Comparison of ENCODE assay signal across 17 mouse cellular contexts in the genomic region with DNA sequence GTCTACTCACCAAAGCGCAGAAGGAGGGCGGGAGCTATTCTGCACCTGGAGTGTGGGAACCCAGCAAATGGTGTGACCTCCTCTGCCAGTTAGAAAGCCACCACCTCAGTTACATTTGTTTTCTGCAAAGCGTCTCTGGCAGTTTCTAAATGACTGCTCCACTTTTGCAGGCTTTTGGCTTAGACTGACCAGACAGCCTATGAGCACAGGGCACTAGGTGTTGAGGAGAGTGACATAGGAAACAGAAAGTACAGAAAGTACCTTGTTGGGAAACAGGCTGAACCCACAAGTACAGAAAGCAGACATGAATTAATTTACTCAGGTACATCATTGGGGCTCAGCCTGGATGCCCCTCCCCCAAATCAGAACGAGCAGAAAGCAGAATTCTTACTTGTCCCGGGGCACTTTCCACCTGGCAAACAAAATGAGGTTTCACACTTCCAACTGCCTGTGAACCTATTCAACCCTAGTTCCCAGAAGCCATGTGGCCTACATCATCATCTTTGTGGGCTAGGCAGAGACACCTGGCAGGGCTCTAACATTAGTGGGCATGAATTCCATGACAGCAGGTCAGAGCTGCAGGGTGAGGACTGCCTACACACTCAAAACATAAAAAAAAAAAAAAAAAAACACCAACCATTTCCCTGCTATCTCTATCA. TPM values are rescaled to one million over a fixed set of nuclear protein-coding genes. Genes with fewer than 3 reads are reported as not detected.
A peak's percentile ranks its signal among the peaks of the same experiment; 100 is the strongest.
DNase-seq lines count a peak whose midpoint lies in the region; ATAC-seq and TF ChIP-seq lines count a peak whose summit lies in the region.
"Had no signal": no experiment of that assay in that cellular context is flagged by ENCODE, and none has a peak within 500 bp of the region (broad histone marks: within the 10 kb centered on the region; RNA-seq: fewer than 3 reads in every experiment).

No protein-coding gene starts in this region.

- H3K27ac ChIP-seq in forebrain, embryonic 16.5 days (ENCODE audit: low read length), result no peak overlapping the region
- no peak overlapping the region for H3K27ac ChIP-seq in forebrain, postnatal 0 days (ENCODE audit: low read depth, low read length)
- H3K27ac ChIP-seq: heart, adult 2 months; intestine, embryonic 15.5 days; liver, embryonic 12.5 days; macrophage; neural tube, embryonic 15.5 days had no signal

- no peaks in the 10 kb centered on the region for H3K36me3 ChIP-seq in forebrain, embryonic 16.5 days (ENCODE audit: control insufficient read depth, insufficient read depth)
- no peaks in the 10 kb centered on the region for H3K36me3 ChIP-seq in forebrain, postnatal 0 days (ENCODE audit: insufficient read depth)
- H3K36me3 ChIP-seq: intestine, embryonic 15.5 days; liver, embryonic 12.5 days; neural tube, embryonic 15.5 days had no signal

- no peak overlapping the region for H3K4me2 ChIP-seq in forebrain, embryonic 16.5 days (ENCODE audit: low read length)
- no peak overlapping the region for H3K4me2 ChIP-seq in forebrain, postnatal 0 days (ENCODE audit: low read depth)
- H3K4me2 ChIP-seq: intestine, embryonic 15.5 days; liver, embryonic 12.5 days; neural tube, embryonic 15.5 days had no signal

- H3K9me3 ChIP-seq in forebrain, embryonic 16.5 days (ENCODE audit: control insufficient read depth, low read length), result no peaks in the 10 kb centered on the region
- no peaks in the 10 kb centered on the region for H3K9me3 ChIP-seq in forebrain, postnatal 0 days (ENCODE audit: low read length)
- H3K9me3 ChIP-seq: intestine, embryonic 15.5 days; liver, embryonic 12.5 days; neural tube, embryonic 15.5 days had no signal

- no peak for DNase-seq in cerebellum, postnatal 4 days (ENCODE audit: low spot score in 2 of 2)
- peak; percentile 81 for DNase-seq in brain, adult 2 months (ENCODE audit: low read depth, low spot score)
- peak; percentile 23 for DNase-seq in forelimb bud, embryonic 11.5 days (ENCODE audit: low read depth, low spot score)
- DNase-seq in thymus, postnatal 10 days (ENCODE audit: low spot score in 2 of 2), result peak; percentile 8 to 12
- DNase-seq in adrenal gland, postnatal 36 days, result no peak
- no peak for DNase-seq in forebrain, postnatal 0 days
- DNase-seq: heart, adult 2 months; heart, postnatal 14 days had no signal

- H3K27me3 ChIP-seq in forebrain, embryonic 16.5 days (replicated peaks; ENCODE audit: control insufficient read depth, insufficient read depth, low read length), result no peaks in the 10 kb centered on the region
- H3K27me3 ChIP-seq in forebrain, postnatal 0 days (ENCODE audit: insufficient read depth, low read length), result no peaks in the 10 kb centered on the region
- H3K27me3 ChIP-seq: intestine, embryonic 15.5 days; neural tube, embryonic 15.5 days had no signal

- peak; percentile 90 for ATAC-seq in cerebellum, adult (ENCODE audit: insufficient number of reproducible peaks, low FRiP score, low TSS enrichment)
- ATAC-seq in forebrain, embryonic 16.5 days, result no peak
- ATAC-seq in forebrain, postnatal 0 days, result no peak
- ATAC-seq: intestine, embryonic 15.5 days; liver, embryonic 12.5 days had no signal

- H3K4me1 ChIP-seq in forebrain, embryonic 16.5 days (replicated peaks; ENCODE audit: control insufficient read depth, insufficient read depth, low read length), result no peaks in the 10 kb centered on the region
- no peaks in the 10 kb centered on the region for H3K4me1 ChIP-seq in forebrain, postnatal 0 days (ENCODE audit: insufficient read depth)
- H3K4me1 ChIP-seq: neural tube, embryonic 15.5 days had no signal

- TF ChIP-seq CTCF in forebrain, postnatal 0 days (IDR thresholded peaks at IDR 0.05; ENCODE audit: low read depth), result no peak

- H3K9ac ChIP-seq in forebrain, embryonic 16.5 days (replicated peaks; ENCODE audit: low read depth, low read length), result no peak overlapping the region
- H3K9ac ChIP-seq in forebrain, postnatal 0 days, result no peak overlapping the region
- H3K9ac ChIP-seq: intestine, embryonic 15.5 days; liver, embryonic 12.5 days; neural tube, embryonic 15.5 days had no signal

- 72% methylated on average over 5 of the region's 5 CpGs for WGBS in forebrain, embryonic 16.5 days
- WGBS in forebrain, postnatal 0 days, result 71% methylated on average over 5 of the region's 5 CpGs

- H3K4me3 ChIP-seq in forebrain, embryonic 16.5 days (replicated peaks; ENCODE audit: low read length), result no peak overlapping the region
- no peak overlapping the region for H3K4me3 ChIP-seq in forebrain, postnatal 0 days (ENCODE audit: low read depth, low read length)
- H3K4me3 ChIP-seq: heart, adult 2 months; intestine, embryonic 15.5 days; liver, embryonic 12.5 days; neural tube, embryonic 15.5 days had no signal

RNA-seq across cellular contexts. Expression of a gene that starts 3.1 kb away (rescaled TPM):
- total RNA-seq in adrenal gland, postnatal 36 days (2021), result not detected
- polyA plus RNA-seq in forebrain, embryonic 16.5 days (2015; fragmentation: Nextera tagmentation; extraction: Ambion mirVana), result 0.16 TPM in 1 of 2 replicates, not detected in the other
- 0.15 TPM in 1 of 2 replicates, not detected in the other for total RNA-seq in forebrain, postnatal 0 days (2014; rRNA removed)
- polyA plus RNA-seq in forebrain, postnatal 0 days (2015; fragmentation: Nextera tagmentation; extraction: Ambion mirVana), result not detected in 2 replicates
- total RNA-seq: adrenal gland, postnatal 4 days; heart, adult 2 months; heart, postnatal 14 days; left cerebral cortex, adult 8-10 months; midbrain, postnatal 0 days had no signal
- polyA plus RNA-seq: heart, adult 2 months; intestine, embryonic 15.5 days; liver, embryonic 12.5 days; midbrain, postnatal 0 days; neural tube, embryonic 15.5 days had no signal

Comparison
In these comparisons a context has a peak if more than half of its experiments do, and no peak if none do; other contexts are left out.
1. DNase-seq: peak in brain, adult 2 months (single experiment), forelimb bud, embryonic 11.5 days (single experiment) and thymus, postnatal 10 days (2 of 2); none in cerebellum, postnatal 4 days (0 of 2), adrenal gland, postnatal 36 days (0 of 2) and forebrain, postnatal 0 days (single experiment).